Mouse (Mus musculus) myocyte (in vitro differentiated cells): ENCODE results near the gene Macc1.

Experiments used
- CEBPB ChIP-seq: IDR thresholded peaks from 2 replicates; pipeline ENCODE4 v1.6.1; 2011; ENCODE audit warnings: mild to moderate bottlenecking, moderate library complexity; ENCODE audit not compliant: poor library complexity, insufficient read depth, severe bottlenecking
- E2F4 ChIP-seq: IDR thresholded peaks from one replicate; pipeline ENCODE4 v1.6.1; 2011; ENCODE audit warnings: mild to moderate bottlenecking, control low read depth, moderate library complexity; ENCODE audit not compliant: insufficient read depth
- MAX ChIP-seq: IDR thresholded peaks from one replicate; pipeline ENCODE4 v1.6.1; 2011; ENCODE audit warnings: low read depth, mild to moderate bottlenecking, control low read depth
- MYOD1 ChIP-seq, 3 experiments: IDR thresholded peaks; one replicate each; pipeline ENCODE4 v1.6.1; 2011; ENCODE audit warnings: control low read depth in 2 of 3, low read depth in 2 of 3, mild to moderate bottlenecking in 2 of 3, moderate library complexity in 1 of 3; ENCODE audit not compliant: insufficient read length in 2 of 3, control insufficient read depth in 1 of 3
- MYOG ChIP-seq, 3 experiments: IDR thresholded peaks; one replicate each; pipeline ENCODE4 v1.6.1; 2011; ENCODE audit warnings: control low read depth in 2 of 3, low read depth in 2 of 3, mild to moderate bottlenecking in 2 of 3; ENCODE audit not compliant: insufficient read length in 2 of 3, control insufficient read depth in 1 of 3, insufficient read depth in 1 of 3
- POLR2A ChIP-seq: IDR thresholded peaks from one replicate; pipeline ENCODE4 v1.6.1; 2011; ENCODE audit warnings: low read depth, mild to moderate bottlenecking, control low read depth, moderate library complexity; ENCODE audit not compliant: insufficient read length
- POLR2AphosphoS2 ChIP-seq: IDR thresholded peaks from one replicate; pipeline ENCODE4 v1.6.1; 2011; ENCODE audit warnings: low read depth, control low read depth; ENCODE audit not compliant: insufficient read length
- SRF ChIP-seq: IDR thresholded peaks from one replicate; pipeline ENCODE4 v1.6.1; 2011; ENCODE audit warnings: low read depth; ENCODE audit not compliant: control insufficient read depth, insufficient read length
- TCF12 ChIP-seq: IDR thresholded peaks from one replicate; pipeline ENCODE4 v1.6.1; 2011; ENCODE audit warnings: mild to moderate bottlenecking, control low read depth; ENCODE audit not compliant: poor library complexity, insufficient read depth, severe bottlenecking
- USF1 ChIP-seq: IDR thresholded peaks from one replicate; pipeline ENCODE4 v1.6.1; 2011; ENCODE audit warnings: low read depth, mild to moderate bottlenecking, control low read depth, moderate library complexity

DNA sequence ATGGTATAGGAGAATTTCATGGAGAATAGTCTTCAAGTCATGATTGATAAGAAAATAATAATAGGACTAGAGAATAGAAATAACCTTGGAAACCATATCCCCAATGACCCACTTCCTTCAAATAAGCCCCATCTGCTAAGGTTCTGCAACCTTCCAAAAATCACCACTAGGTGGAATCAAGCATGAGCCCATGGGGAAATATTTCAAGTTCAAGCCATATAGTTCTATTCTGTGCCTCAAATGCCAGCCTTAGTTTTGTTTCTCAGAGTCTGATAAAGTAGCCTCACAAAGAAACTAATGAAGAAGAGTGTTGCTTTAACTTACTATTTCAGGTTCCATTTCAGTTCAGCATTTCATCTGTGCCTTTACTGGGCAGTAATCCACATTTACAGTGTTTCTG lies 197.1 kb downstream of the Macc1 start:
- TF ChIP-seq MAX (no peak), SRF (no peak), POLR2A (no peak), CEBPB (no peak), USF1 (no peak), E2F4 (no peak), POLR2AphosphoS2 (no peak), TCF12 (no peak), MYOD1 (IDR thresholded peaks at IDR 0.05; ENCODE audit: control insufficient read depth in 1 of 3, insufficient read length in 2 of 3, low read depth in 2 of 3) (no peak), MYOG (IDR thresholded peaks at IDR 0.05; ENCODE audit: control insufficient read depth in 1 of 3, insufficient read depth in 1 of 3, insufficient read length in 2 of 3, low read depth in 2 of 3) (no peak)
